Mouse (Mus musculus): ENCODE data around the gene Gm16430. TPM values are rescaled to one million over a fixed set of nuclear protein-coding genes. Genes with fewer than 3 reads are reported as not detected.

The Gm16430 gene
- polyA plus RNA-seq (2021; fragmentation: Nextera tagmentation) = not detected in 2 replicates
- long read RNA-seq, experiment 1 = 0 reads
- long read RNA-seq, experiment 2 = 0 reads

GRCm38 (mm10) chrX:54621911-54622310, at the start of gene Gm16430:
Gene Gm16430, plus strand, starts transcription at chrX:54622211.

Other genes with a start within 250 kb of the Gm16430 start
- gene Gm16405, start 91.0 kb upstream of the Gm16430 start, polyA plus RNA-seq (2021; fragmentation: Nextera tagmentation) = not detected in 2 replicates

Data from layer of hippocampus, adult 6 months (tissue).